Mouse (Mus musculus) cortical plate, adult 2 months (tissue): ENCODE data around the gene Zfp874a. TPM values are rescaled to one million over a fixed set of nuclear protein-coding genes. Genes with fewer than 3 reads are reported as not detected.
"Not testable (repeated sequence)": the region's sequence is repeated elsewhere in the genome, so short reads cannot be mapped to it uniquely, and the experiment has no call there.

Source experiments
- H3K27ac ChIP-seq: fragments of 200-500 bp; 2 replicates; pipeline ENCODE4 v1.5.1; 2012; ENCODE audit warnings: low read length, control low read depth, inconsistent platforms; ENCODE audit not compliant: insufficient read depth
- H3K4me1 ChIP-seq: fragments of 200-500 bp; 2 replicates; pipeline ENCODE4 v1.6.1; 2011; ENCODE audit warnings: low read length; ENCODE audit not compliant: control insufficient read depth, insufficient read depth
- H3K4me3 ChIP-seq: fragments of 200-500 bp; 2 replicates; pipeline ENCODE4 v1.5.1; 2011; ENCODE audit warnings: mild to moderate bottlenecking, low read length, control low read depth; ENCODE audit not compliant: insufficient read depth
- CTCF ChIP-seq: fragments of 200-500 bp; IDR thresholded peaks from 2 replicates; pipeline ENCODE4 v1.5.1; 2011; ENCODE audit warnings: mild to moderate bottlenecking, control low read depth, low read length; ENCODE audit not compliant: insufficient read depth; ENCODE audit errors: extremely low read depth
- POLR2A ChIP-seq: fragments of 200-500 bp; IDR thresholded peaks from 2 replicates; pipeline ENCODE4 v1.6.1; 2011; ENCODE audit warnings: mild to moderate bottlenecking, low read length, control low read depth; ENCODE audit not compliant: insufficient read depth; ENCODE audit errors: extremely low read depth
- polyA plus RNA-seq: library from polyadenylated mRNA; depleted of rRNA; stranded (reverse); fragments of >200 nt; gene quantifications from 2 replicates; pipeline ENCODE4 v1.2.3, GENCODE M21; 2012

Zfp874a gene
- polyA plus RNA-seq, 1 experiment, result 9.1 TPM

DNA sequence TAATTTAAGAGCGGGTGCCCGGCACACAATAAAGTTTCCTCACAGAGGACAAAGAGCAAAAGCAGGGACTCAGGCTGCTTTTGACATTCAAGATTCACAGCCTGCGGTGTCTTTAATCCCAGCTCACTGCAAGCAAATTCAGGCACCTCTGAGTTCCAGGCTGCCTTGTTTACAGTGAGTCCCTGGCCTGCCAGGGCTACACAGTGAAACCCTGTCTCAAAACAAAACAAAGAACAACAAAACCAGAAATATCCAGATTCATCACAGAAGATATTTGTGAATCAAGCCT is 541 bp upstream of the Zfp874a start:
- TF ChIP-seq CTCF, result no peak
- no peaks in the 10 kb centered on the region; the same call in 1 of the 2 replicates for H3K4me1 ChIP-seq
- peak overlapping the region; percentile 64; the same call in 1 of the 2 replicates for H3K4me3 ChIP-seq
- H3K27ac ChIP-seq, result no peak overlapping the region

DNA sequence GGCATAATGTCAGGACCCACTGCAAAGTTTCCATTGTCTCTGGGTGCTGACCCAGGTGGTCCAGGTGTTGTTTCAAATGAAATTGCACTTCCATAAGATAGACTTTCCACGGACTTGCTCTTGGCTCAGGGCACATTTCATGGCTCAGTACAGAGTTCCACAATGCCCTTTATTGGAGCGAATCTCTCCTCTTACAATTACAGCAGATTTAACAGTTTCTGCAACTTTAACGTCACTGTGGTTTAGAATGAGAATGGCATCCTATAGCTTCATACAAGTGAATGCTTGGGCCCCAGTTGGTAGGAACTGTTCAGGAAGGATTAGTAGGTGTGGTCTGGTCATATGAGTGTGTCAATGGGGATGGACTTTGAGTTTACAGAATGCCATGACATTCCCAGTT is 14.3 kb downstream of the Zfp874a start:
- not testable (repeated sequence) for H3K4me1 ChIP-seq, H3K27ac ChIP-seq, H3K4me3 ChIP-seq

DNA sequence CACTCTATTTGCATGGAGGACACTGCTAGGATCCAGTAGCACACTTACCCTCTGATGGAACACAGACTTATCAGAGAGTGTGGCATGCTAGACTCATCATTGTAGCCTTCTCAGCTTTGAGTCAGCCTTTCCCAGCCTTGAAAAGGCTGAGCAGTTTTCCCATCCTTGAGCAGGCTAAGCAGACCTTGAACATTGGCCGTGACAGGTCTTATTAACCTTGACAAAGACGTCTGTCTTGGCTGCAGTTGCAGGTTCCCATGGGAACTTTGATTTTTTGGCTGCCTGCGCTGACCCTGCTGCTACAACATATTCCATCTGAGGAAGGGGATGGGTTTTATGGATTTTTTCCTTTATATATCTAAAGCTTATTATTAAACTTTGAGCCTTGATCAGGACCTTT is 23.3 kb downstream of the Zfp874a start:
- Histone ChIP-seq H3K4me1 (no peaks in the 10 kb centered on the region), H3K27ac (no peak overlapping the region), H3K4me3 (no peak overlapping the region)
- TF ChIP-seq POLR2A (no peak), CTCF (no peak)

DNA sequence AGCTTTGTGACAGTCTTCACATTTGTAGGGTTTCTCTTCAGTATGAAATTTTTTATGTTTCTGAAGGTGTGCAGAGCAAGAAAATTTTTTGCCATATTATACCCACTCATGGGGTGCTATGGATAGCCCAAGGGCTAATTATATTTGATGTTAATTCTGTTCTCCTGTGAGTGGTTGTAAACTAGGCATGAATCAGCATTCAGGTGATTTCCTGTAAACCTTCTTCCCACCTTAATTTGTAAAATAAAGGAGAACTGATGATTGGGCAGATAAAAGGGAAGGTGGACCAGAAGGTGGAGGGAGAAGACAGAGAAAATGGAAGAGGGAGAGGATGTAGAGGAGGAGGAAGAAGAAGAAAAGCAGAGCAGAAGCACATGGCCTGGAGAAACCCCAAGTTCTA is 25.7 kb downstream of the Zfp874a start:
- H3K4me3 ChIP-seq, H3K27ac ChIP-seq, H3K4me1 ChIP-seq: not testable (repeated sequence)

DNA sequence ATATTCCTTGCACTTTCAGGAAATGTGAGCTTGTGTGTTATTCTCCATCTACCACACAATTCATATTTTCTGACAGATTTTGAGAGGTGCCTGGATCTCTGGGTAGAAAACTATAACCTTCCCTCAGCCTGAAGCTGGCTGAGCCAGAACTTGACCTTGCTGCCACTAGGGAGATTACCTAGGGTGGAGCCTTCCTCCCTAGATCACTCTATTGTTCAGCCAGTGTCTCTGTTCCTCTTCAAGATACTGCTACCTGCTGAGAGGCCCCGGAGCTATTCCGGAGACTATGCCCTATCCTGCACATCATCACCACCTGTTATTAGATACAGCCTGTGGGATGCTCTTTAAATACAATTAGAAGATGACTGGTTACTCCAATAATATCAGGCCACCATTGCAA is 28.9 kb downstream of the Zfp874a start:
- not testable (repeated sequence) for H3K4me3 ChIP-seq, H3K4me1 ChIP-seq, H3K27ac ChIP-seq

DNA sequence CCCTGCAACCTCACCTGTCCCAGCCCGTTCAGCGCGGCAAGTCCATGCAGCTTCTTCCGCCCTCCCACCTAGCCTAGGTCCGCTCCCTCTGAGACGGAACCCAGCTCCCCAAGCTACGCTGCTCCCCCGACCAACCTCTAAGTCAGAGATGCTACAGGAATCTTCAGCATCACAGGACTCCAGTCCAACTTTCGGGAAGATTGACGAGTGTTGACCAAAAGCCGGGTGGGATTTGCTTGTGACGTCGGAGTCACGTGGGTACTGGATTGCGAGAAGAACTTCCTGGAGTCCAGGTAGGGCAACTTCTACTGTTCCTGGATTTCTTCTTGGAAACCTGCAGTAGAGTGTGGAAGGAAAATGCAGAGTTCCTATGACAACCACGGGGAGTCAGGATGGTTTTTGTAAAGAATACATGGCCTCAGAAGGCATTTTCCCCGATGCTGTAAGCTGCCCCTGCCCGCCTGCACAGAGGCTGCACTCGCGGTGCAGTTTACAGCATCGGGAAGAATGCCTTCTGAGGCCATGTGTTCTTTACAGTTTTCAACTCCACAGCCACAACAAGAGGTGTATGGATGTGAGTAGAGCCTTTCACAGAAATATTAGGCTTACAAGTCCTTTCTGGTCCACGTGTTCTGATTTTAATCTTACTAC is 30.1 kb downstream of the Zfp874a start, which contains the start of gene Zfp459:
Gene Zfp459, minus strand, starts transcription at position 212 of the 651 bp plus-strand sequence.
- H3K4me1 ChIP-seq, result no peaks in the 10 kb centered on the region; the same call in 1 of the 2 replicates
- H3K4me3 ChIP-seq, result peak within 1 kb of the TSS; percentile 81
- TF ChIP-seq POLR2A (no peak), CTCF (no peak)
- H3K27ac ChIP-seq, result no peak within 1 kb of the TSS

DNA sequence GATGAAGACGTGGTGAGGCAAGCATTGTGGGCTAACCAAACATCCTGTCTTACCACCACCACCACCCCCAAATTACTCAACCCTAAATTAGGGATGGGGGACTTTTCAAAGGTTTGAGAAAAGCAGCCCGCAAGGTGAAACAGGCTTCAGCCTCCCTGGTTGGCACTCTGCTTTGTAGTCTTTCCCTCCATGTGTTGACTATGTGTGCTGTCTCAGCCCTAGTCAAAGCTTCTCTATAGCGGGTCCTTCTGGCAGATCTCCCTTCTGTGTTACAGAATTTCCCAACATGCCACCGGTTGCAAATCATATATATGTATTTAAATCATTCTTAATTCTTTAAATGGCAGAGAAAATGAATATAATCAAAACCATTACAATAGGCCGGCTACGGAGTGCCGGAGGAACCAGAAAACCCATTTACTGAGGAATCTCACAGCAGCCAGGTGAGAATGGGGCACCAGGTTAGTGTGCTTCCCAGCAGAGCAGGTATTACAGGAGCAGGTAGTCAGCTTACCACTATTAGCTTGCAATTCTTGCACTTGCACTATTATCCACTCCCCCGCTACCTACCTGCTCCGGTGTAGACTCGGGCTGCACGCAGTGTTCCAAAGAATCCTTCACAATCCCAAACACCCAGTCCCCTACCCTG is 30.7 kb downstream of the Zfp874a start:
- H3K4me1 ChIP-seq, result no peaks in the 10 kb centered on the region; the same call in 1 of the 2 replicates
- TF ChIP-seq POLR2A (no peak), CTCF (no peak)
- no peak overlapping the region for H3K27ac ChIP-seq
- peak overlapping the region; percentile 81 for H3K4me3 ChIP-seq

DNA sequence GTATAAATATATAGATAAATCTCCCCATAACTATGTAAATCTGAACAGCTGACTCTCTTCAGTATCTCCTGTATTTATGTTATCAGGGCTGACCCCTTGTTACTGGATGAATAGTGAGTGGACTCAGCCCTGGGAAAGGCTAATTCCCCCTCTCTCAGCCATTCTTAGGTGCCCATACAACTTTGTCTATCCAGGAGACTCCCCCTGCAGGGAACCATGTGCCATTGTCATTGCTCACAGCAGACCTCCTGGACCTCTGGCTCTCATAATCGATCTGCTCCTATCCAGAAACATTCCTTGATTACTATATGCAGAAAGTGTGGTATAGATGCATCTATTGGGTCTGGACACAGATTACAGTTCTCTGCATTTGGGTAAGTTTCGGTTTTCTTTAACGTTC is 34.6 kb downstream of the Zfp874a start:
- Histone ChIP-seq H3K27ac (no peak overlapping the region), H3K4me1 (no peaks in the 10 kb centered on the region; the same call in 1 of the 2 replicates), H3K4me3 (no peak overlapping the region)
- TF ChIP-seq CTCF (no peak), POLR2A (no peak)

DNA sequence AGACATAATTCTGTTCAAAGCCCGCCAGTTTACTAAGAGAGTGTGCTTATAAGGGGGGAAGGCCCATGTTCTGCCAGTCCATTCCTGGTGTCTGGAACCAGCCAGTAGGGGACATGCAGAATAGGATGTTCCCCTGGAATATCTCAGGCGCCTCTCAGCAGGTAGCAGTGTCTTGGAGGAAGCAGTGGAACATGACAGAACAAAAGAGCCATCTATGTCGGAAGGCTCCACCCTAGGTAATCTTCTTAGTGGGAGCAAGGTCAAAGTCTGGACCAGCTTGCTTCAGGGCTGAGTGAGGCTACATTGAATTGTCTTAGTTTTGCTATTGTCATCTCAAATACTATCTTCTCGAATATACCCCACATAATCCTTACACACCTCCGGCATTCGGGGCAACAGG is 35.7 kb downstream of the Zfp874a start:
- no peak overlapping the region for H3K4me3 ChIP-seq
- H3K4me1 ChIP-seq, result no peaks in the 10 kb centered on the region; the same call in 1 of the 2 replicates
- TF ChIP-seq POLR2A, result no peak
- no peak for TF ChIP-seq CTCF
- no peak overlapping the region for H3K27ac ChIP-seq

DNA sequence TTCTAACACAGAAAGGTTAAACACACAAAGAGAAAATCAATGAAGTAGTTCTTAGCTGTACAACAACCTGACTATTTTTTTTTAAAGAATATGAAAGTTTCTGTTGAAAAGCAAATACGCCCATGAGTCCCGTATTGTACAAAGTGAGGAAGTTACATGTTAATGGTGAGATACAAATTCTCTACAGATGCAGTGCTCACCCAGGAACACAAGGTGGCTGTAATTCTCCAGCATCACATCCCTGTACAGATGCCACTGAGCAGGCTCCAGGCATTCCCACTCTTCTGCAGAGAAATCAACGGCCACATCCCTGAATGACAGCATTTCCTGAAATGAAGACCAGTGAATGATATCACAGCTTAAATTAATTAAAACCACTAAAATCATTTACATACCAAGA is 37.8 kb downstream of the Zfp874a start:
- H3K4me1 ChIP-seq, H3K27ac ChIP-seq, H3K4me3 ChIP-seq: not testable (repeated sequence)
- peak; percentile 26; the same call in 1 of the 2 replicates for TF ChIP-seq CTCF

DNA sequence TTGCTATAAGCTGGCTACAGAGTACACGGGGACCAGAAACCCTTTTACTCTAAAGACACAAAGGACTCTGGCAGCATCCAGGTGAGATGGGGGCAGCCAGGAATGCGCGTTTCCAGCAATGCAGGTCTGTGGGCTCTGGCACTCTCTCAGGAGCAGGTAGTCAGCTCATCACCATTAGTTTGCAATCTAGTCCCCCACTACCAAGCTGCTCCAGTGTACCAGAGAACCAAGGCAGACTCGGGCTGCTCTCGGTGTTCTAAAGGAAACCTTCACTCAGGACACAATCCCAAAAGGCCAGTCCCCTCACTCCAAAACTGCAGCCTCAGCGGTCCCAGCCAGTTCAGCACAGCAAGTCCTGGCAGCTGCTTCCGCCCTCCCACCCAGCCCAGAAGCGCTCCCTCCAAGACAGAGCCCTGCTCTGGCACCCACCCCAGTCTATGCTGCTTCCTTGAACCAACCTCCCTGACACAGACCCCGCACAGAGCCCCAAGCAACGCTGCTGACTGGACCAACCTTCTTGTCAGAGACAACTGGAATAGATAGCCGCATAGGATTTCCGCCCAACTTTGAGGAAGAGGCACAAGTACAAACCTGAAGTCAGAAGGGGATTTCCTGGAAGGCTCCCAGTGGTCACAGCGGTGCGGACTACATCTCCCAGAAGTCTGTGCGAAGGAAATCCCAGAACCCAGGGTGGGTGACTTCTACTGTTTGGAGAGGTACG is 52.1 kb downstream of the Zfp874a start, which contains the start of gene Zfp429:
Gene Zfp429, minus strand, starts transcription at position 637 of the 721 bp plus-strand sequence.
- H3K4me1 ChIP-seq, H3K27ac ChIP-seq: not testable (repeated sequence)
- peak within 1 kb of the TSS; percentile 81 for H3K4me3 ChIP-seq

DNA sequence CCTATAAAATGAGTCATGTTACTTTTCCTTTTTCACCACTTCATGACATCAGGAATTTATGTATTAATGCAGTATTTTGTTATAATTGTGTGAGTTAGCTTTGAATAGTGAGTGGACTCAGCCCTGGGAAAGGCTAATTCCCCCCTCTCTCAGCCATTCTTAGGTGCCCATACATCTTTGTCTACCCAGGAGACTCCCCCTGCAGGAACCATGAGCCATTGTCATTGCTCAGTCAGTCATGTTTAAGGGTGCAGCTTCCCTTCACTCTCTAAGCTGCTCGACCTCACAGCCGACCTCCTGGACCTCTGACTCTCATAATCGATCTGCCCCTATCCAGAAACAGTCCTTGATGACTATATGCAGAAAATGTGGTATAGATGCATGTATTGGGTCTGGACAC is 75.2 kb downstream of the Zfp874a start:
- H3K4me3 ChIP-seq, H3K27ac ChIP-seq, H3K4me1 ChIP-seq: not testable (repeated sequence)

DNA sequence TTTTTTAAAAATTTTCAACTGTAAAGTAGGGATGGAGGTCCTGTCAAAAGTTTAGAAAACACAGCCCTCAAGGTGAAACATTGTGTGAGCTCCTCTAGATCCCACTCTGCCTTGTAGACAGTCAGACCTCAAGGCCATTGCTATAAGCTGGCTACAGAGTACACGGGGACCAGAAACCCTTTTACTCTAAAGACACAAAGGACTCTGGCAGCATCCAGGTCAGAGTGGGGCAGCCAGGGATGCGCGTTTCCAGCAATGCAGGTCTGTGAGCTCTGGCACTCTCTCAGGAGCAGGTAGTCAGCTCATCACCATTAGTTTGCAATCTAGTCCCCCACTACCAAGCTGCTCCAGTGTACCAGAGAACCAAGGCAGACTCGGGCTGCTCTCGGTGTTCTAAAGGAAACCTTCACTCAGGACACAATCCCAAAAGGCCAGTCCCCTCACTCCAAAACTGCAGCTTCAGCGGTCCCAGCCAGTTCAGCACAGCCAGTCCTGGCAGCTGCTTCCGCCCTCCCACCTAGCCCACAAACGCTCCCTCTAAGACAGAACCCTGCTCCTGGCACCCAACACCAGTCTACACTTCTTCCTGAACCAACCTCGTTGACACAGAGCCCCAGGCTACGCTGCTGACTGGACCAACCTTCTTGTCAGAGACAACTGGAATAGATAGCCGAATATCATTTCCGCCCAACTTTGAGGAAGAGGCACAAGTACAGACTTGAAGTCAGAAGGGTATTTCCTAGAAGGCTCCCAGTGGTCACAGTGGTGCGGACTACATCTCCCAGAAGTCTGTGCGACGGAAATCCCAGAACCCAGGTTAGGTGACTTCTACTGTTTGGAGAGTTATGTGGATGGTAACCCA is 76.1 kb downstream of the Zfp874a start, which contains the start of the genes Gm28041 and Zfp456:
Gene Gm28041, minus strand, starts transcription at position 684 of the 862 bp plus-strand sequence.
Gene Zfp456, minus strand, starts transcription at position 761 of the 862 bp plus-strand sequence.
- H3K27ac ChIP-seq, H3K4me1 ChIP-seq: not testable (repeated sequence)
- peak within 1 kb of the TSS; percentile 47 for H3K4me3 ChIP-seq
